Mouse (Mus musculus): ENCODE data around the gene Smim13. TPM values are rescaled to one million over a fixed set of nuclear protein-coding genes. Genes with fewer than 3 reads are reported as not detected.
A peak's percentile ranks its signal among the peaks of the same experiment; 100 is the strongest.
"Not testable (repeated sequence)": the region's sequence is repeated elsewhere in the genome, so short reads cannot be mapped to it uniquely, and the experiment has no call there.

Smim13 gene
- 25.9 and 27.2 TPM in 2 replicates for polyA plus RNA-seq (2015; fragmentation: Nextera tagmentation; extraction: Ambion mirVana)

DNA sequence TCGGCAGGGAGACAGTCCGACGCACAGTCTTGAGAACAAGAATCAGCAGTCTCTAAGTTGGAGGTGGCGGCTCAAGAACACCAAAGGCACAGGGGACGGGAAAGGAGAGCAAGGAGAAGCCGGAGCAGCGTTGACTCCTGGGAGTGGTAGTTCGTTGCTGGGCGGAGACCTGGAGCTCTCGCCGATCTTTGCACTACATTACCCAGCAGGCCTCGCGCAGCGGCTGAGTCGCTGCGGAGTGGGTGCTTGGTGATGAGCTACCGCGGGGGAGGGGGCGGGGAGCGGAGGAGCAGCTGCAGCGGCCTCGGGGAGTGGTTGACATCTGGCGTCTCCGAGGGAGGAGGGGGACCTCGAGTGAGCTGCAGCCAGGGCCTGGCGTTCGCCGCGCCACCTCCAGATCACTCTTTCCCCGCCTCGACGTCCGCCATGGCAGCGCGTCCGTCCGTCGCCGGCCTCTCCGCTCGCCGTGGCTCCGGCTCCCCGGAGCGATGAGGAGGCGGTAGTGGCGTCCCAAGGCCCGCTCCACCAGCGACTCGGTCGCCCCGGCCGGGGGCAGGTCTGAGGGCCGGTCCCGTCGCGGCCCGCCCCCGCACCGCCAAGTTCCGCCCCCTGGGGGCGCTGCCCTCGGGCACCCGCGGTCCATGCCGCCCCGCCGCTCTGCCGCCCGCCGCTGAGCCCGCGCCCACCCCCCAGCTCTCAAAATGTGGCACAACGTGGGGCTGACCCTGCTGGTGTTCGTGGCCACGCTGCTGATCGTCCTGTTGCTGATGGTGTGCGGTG is at the start of gene Smim13:
TSS of gene Smim13 (plus strand) at position 307 of the 780 bp plus-strand sequence.
- Histone ChIP-seq H3K9ac (ENCODE audit: low read depth, low read length) (peak within 1 kb of the TSS; percentile 89), H3K4me1 (ENCODE audit: control insufficient read depth, insufficient read depth, low read length) (peaks cover 13% of the 10 kb centered on the region), H3K27me3 (ENCODE audit: control insufficient read depth, insufficient read depth, low read depth, low read length) (no peaks in the 10 kb centered on the region), H3K27ac (ENCODE audit: low read length) (peak within 1 kb of the TSS; percentile 92), H3K36me3 (ENCODE audit: control insufficient read depth, insufficient read depth, low read length) (no peaks in the 10 kb centered on the region), H3K4me2 (ENCODE audit: low read length) (peak within 1 kb of the TSS; percentile 63), H3K4me3 (ENCODE audit: low read depth, low read length) (peak within 1 kb of the TSS; percentile 72), H3K9me3 (replicated peaks; ENCODE audit: control insufficient read depth, low read length, poor library complexity, severe bottlenecking) (no peaks in the 10 kb centered on the region)
- ATAC-seq, result peak; percentile 99
- 0% methylated on average over 56 of the region's 78 CpGs for WGBS

GRCm38 (mm10) chr13:41200861-41201260 is 48.8 kb upstream of the Smim13 start:
- Histone ChIP-seq H3K4me1 (ENCODE audit: control insufficient read depth, insufficient read depth, low read length) (peaks cover 8% of the 10 kb centered on the region), H3K9me3 (replicated peaks; ENCODE audit: control insufficient read depth, low read length, poor library complexity, severe bottlenecking) (no peaks in the 10 kb centered on the region), H3K27ac (ENCODE audit: low read length) (no peak overlapping the region), H3K36me3 (ENCODE audit: control insufficient read depth, insufficient read depth, low read length) (no peaks in the 10 kb centered on the region), H3K9ac (ENCODE audit: low read depth, low read length) (no peak overlapping the region), H3K27me3 (ENCODE audit: control insufficient read depth, insufficient read depth, low read depth, low read length) (no peaks in the 10 kb centered on the region), H3K4me3 (ENCODE audit: low read depth, low read length) (no peak overlapping the region), H3K4me2 (ENCODE audit: low read length) (no peak overlapping the region)
- WGBS, result 71% methylated on average over 2 of the region's 2 CpGs
- ATAC-seq, result no peak

GRCm38 (mm10) chr13:41203289-41203688 is 46.4 kb upstream of the Smim13 start:
- Histone ChIP-seq H3K4me3 (ENCODE audit: low read depth, low read length) (no peak overlapping the region), H3K27ac (ENCODE audit: low read length) (no peak overlapping the region), H3K9me3 (replicated peaks; ENCODE audit: control insufficient read depth, low read length, poor library complexity, severe bottlenecking) (no peaks in the 10 kb centered on the region), H3K36me3 (ENCODE audit: control insufficient read depth, insufficient read depth, low read length) (no peaks in the 10 kb centered on the region), H3K27me3 (ENCODE audit: control insufficient read depth, insufficient read depth, low read depth, low read length) (no peaks in the 10 kb centered on the region), H3K4me1 (ENCODE audit: control insufficient read depth, insufficient read depth, low read length) (peaks cover 8% of the 10 kb centered on the region), H3K9ac (ENCODE audit: low read depth, low read length) (no peak overlapping the region), H3K4me2 (ENCODE audit: low read length) (no peak overlapping the region)
- ATAC-seq, result no peak
- WGBS, result 48% methylated on average over 7 of the region's 7 CpGs

GRCm38 (mm10) chr13:41203691-41204090 is 46.0 kb upstream of the Smim13 start:
- Histone ChIP-seq H3K27me3 (ENCODE audit: control insufficient read depth, insufficient read depth, low read depth, low read length) (no peaks in the 10 kb centered on the region), H3K27ac (ENCODE audit: low read length) (no peak overlapping the region), H3K4me2 (ENCODE audit: low read length) (no peak overlapping the region), H3K4me3 (ENCODE audit: low read depth, low read length) (no peak overlapping the region), H3K4me1 (ENCODE audit: control insufficient read depth, insufficient read depth, low read length) (peaks cover 8% of the 10 kb centered on the region), H3K9ac (ENCODE audit: low read depth, low read length) (no peak overlapping the region), H3K9me3 (replicated peaks; ENCODE audit: control insufficient read depth, low read length, poor library complexity, severe bottlenecking) (no peaks in the 10 kb centered on the region), H3K36me3 (ENCODE audit: control insufficient read depth, insufficient read depth, low read length) (no peaks in the 10 kb centered on the region)
- WGBS, result 60% methylated on average over 9 of the region's 9 CpGs
- ATAC-seq, result no peak

GRCm38 (mm10) chr13:41205568-41205967 is 44.1 kb upstream of the Smim13 start:
- not testable (repeated sequence) for ATAC-seq; H3K27me3 ChIP-seq (ENCODE audit: control insufficient read depth, insufficient read depth, low read depth, low read length); H3K27ac ChIP-seq (ENCODE audit: low read length)

DNA sequence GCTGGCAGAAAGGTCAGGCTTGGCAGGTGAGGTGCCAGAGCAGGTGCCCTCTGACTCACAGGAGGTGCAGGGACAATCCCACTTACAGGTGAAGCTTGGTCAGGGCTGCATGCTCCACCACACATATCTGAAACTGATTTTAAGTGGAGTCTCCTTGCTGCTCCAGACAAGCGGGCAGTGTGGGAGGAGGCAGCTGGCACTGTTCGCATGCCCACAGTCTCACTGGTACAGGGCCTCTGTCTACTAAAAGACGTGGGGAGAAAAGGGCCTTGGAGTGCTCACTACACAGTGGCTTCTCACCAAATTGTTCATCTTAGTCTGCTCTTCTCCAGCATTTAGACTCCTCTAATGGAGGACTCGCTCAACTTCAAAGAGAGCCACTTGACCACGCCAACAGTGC is 43.4 kb upstream of the Smim13 start:
- Histone ChIP-seq H3K27ac (ENCODE audit: low read length) (no peak overlapping the region), H3K4me1 (ENCODE audit: control insufficient read depth, insufficient read depth, low read length) (peaks cover 8% of the 10 kb centered on the region), H3K4me3 (ENCODE audit: low read depth, low read length) (no peak overlapping the region), H3K9ac (ENCODE audit: low read depth, low read length) (no peak overlapping the region), H3K9me3 (replicated peaks; ENCODE audit: control insufficient read depth, low read length, poor library complexity, severe bottlenecking) (no peaks in the 10 kb centered on the region), H3K27me3 (ENCODE audit: control insufficient read depth, insufficient read depth, low read depth, low read length) (no peaks in the 10 kb centered on the region), H3K36me3 (ENCODE audit: control insufficient read depth, insufficient read depth, low read length) (no peaks in the 10 kb centered on the region), H3K4me2 (ENCODE audit: low read length) (no peak overlapping the region)
- 82% methylated on average over 5 of the region's 5 CpGs for WGBS
- no peak for ATAC-seq

More at GRCm38 (mm10) chr13:41205568-41205967, 44.1 kb upstream of the Smim13 start:
- not testable (repeated sequence) for H3K9ac ChIP-seq (ENCODE audit: low read depth, low read length); H3K4me2 ChIP-seq (ENCODE audit: low read length); H3K36me3 ChIP-seq (ENCODE audit: control insufficient read depth, insufficient read depth, low read length); H3K4me1 ChIP-seq (ENCODE audit: control insufficient read depth, insufficient read depth, low read length); H3K9me3 ChIP-seq (replicated peaks; ENCODE audit: control insufficient read depth, low read length, poor library complexity, severe bottlenecking); H3K4me3 ChIP-seq (ENCODE audit: low read depth, low read length)

DNA sequence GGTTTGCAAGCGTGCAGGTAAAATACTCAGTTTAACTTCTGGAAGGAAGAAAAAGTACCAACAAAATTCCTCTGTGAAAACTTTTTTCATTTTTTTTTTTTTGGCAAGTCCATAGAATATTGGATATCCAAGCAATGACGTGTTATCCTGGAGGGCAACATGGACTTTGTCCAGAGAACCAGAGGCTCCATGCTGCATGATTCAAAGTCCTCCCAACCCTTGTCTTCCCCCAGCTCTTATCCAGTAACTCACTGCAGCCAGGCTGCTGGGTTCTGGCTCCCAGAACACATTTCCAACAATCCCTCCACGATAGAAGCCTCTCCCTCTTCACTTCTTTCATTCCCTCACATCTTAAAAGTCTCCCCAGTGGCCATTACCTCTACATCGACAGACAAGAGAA is 38.4 kb upstream of the Smim13 start:
- no peak overlapping the region for H3K4me2 ChIP-seq (ENCODE audit: low read length)
- H3K4me3 ChIP-seq (ENCODE audit: low read depth, low read length), result no peak overlapping the region
- no peak overlapping the region for H3K27ac ChIP-seq (ENCODE audit: low read length)
- no peaks in the 10 kb centered on the region for H3K36me3 ChIP-seq (ENCODE audit: control insufficient read depth, insufficient read depth, low read length)
- no peaks in the 10 kb centered on the region for H3K4me1 ChIP-seq (ENCODE audit: control insufficient read depth, insufficient read depth, low read length)
- H3K27me3 ChIP-seq (ENCODE audit: control insufficient read depth, insufficient read depth, low read depth, low read length), result no peaks in the 10 kb centered on the region
- WGBS, result 75% methylated on average over 4 of the region's 4 CpGs
- no peak for ATAC-seq
- no peak overlapping the region for H3K9ac ChIP-seq (ENCODE audit: low read depth, low read length)
- H3K9me3 ChIP-seq (replicated peaks; ENCODE audit: control insufficient read depth, low read length, poor library complexity, severe bottlenecking), result no peaks in the 10 kb centered on the region

DNA sequence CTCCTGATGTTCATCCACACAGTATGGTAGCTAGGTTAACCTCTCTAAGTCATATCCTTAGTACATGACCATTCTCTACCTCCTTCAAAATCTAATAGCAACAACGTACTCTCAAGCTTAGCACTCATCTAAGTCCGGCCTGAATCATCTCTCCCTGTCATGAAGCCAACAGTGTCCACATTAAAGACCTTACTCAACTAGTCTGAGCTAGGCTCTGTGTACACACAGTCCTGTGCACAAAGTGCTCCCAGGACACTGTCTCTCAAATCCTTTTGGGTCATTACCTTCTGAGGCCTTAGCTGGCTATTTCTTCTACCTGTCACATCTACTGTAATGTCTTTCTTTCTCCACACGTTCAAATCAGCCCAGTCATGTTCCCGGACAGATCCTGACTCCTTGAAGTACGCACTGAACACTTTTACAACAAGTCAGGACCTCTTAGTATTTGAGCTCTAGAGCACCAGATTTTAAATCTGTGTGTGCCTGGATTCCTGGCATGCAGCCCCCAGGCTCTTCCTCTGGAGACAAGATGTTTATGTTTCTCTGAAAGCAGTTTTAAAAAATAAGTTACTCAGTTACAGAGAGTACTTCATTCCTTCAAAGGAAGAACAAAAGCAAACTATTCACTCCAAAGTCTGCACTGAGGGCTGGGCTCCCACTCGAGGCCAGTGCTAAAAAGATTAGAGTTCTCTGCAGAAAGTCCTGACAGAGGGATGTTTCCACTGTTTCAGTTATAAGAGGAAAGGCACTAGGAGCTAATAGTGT is 36.9 kb upstream of the Smim13 start:
- WGBS, result 74% methylated on average over 6 of the region's 6 CpGs
- no peak overlapping the region for H3K4me2 ChIP-seq (ENCODE audit: low read length)
- no peaks in the 10 kb centered on the region for H3K36me3 ChIP-seq (ENCODE audit: control insufficient read depth, insufficient read depth, low read length)
- H3K4me1 ChIP-seq (ENCODE audit: control insufficient read depth, insufficient read depth, low read length), result no peaks in the 10 kb centered on the region
- no peak overlapping the region for H3K9ac ChIP-seq (ENCODE audit: low read depth, low read length)
- H3K27me3 ChIP-seq (ENCODE audit: control insufficient read depth, insufficient read depth, low read depth, low read length), result no peaks in the 10 kb centered on the region
- no peak overlapping the region for H3K4me3 ChIP-seq (ENCODE audit: low read depth, low read length)
- no peak for ATAC-seq
- H3K9me3 ChIP-seq (replicated peaks; ENCODE audit: control insufficient read depth, low read length, poor library complexity, severe bottlenecking), result no peaks in the 10 kb centered on the region
- no peak overlapping the region for H3K27ac ChIP-seq (ENCODE audit: low read length)

- no peak overlapping the region for H3K9ac ChIP-seq (ENCODE audit: low read depth, low read length)
- H3K27me3 ChIP-seq (ENCODE audit: control insufficient read depth, insufficient read depth, low read depth, low read length), result no peaks in the 10 kb centered on the region
- peaks cover 9% of the 10 kb centered on the region for H3K4me1 ChIP-seq (ENCODE audit: control insufficient read depth, insufficient read depth, low read length)
- H3K4me2 ChIP-seq (ENCODE audit: low read length), result no peak overlapping the region
- no peaks in the 10 kb centered on the region for H3K36me3 ChIP-seq (ENCODE audit: control insufficient read depth, insufficient read depth, low read length)
- no peaks in the 10 kb centered on the region; the same call in 1 of the 2 replicates for H3K9me3 ChIP-seq (replicated peaks; ENCODE audit: control insufficient read depth, low read length, poor library complexity, severe bottlenecking)
- H3K27ac ChIP-seq (ENCODE audit: low read length), result no peak overlapping the region
- 92% methylated on average over 6 of the region's 6 CpGs for WGBS
- no peak overlapping the region for H3K4me3 ChIP-seq (ENCODE audit: low read depth, low read length)
- no peak for ATAC-seq
Observed at GRCm38 (mm10) chr13:41215669-41216068, 34.0 kb upstream of the Smim13 start.
